Mouse (Mus musculus): ENCODE results near the gene 4933402N03Rik. TPM values are rescaled to one million over a fixed set of nuclear protein-coding genes. Genes with fewer than 3 reads are reported as not detected.

Gene 4933402N03Rik
- polyA plus RNA-seq, 1 experiment from 2014 or later = not detected

- 80% methylated on average over 2 of the region's 2 CpGs for WGBS
- H3K27ac ChIP-seq = no peak overlapping the region
- no peak for ATAC-seq (ENCODE audit: insufficient number of reproducible peaks, insufficient read depth, low FRiP score, low TSS enrichment)
- no peaks in the 10 kb centered on the region for H3K36me3 ChIP-seq
- H3K27me3 ChIP-seq = no peaks in the 10 kb centered on the region
- no peaks in the 10 kb centered on the region for H3K4me1 ChIP-seq
- H3K4me2 ChIP-seq (replicated peaks) = no peak overlapping the region
- no peak overlapping the region for H3K9ac ChIP-seq
- H3K9me3 ChIP-seq = no peaks in the 10 kb centered on the region
- H3K4me3 ChIP-seq = no peak overlapping the region
Measured at GRCm38 (mm10) chr7:131122210-131122807, 23.8 kb downstream of the 4933402N03Rik start.

- H3K4me1 ChIP-seq = no peaks in the 10 kb centered on the region
- WGBS = 80% methylated on average over 2 of the region's 2 CpGs
- no peak for ATAC-seq (ENCODE audit: insufficient number of reproducible peaks, insufficient read depth, low FRiP score, low TSS enrichment)
- no peak overlapping the region for H3K4me2 ChIP-seq (replicated peaks)
- no peak overlapping the region for H3K27ac ChIP-seq
- H3K9ac ChIP-seq = no peak overlapping the region
- no peaks in the 10 kb centered on the region for H3K27me3 ChIP-seq
- no peak overlapping the region for H3K4me3 ChIP-seq
- H3K36me3 ChIP-seq = no peaks in the 10 kb centered on the region
- no peaks in the 10 kb centered on the region for H3K9me3 ChIP-seq
Measured at GRCm38 (mm10) chr7:131114434-131114833, 31.7 kb downstream of the 4933402N03Rik start.

GRCm38 (mm10) chr7:131113676-131114075 is 32.4 kb downstream of the 4933402N03Rik start:
- no peaks in the 10 kb centered on the region for H3K36me3 ChIP-seq
- H3K27me3 ChIP-seq = no peaks in the 10 kb centered on the region
- H3K27ac ChIP-seq = no peak overlapping the region
- no peak overlapping the region for H3K9ac ChIP-seq
- no peaks in the 10 kb centered on the region for H3K9me3 ChIP-seq
- H3K4me1 ChIP-seq = no peaks in the 10 kb centered on the region
- H3K4me3 ChIP-seq = no peak overlapping the region
- no peak for ATAC-seq (ENCODE audit: insufficient number of reproducible peaks, insufficient read depth, low FRiP score, low TSS enrichment)
- no peak overlapping the region for H3K4me2 ChIP-seq (replicated peaks)
- 75% methylated on average over 6 of the region's 6 CpGs for WGBS

GRCm38 (mm10) chr7:131112486-131112885 is 33.6 kb downstream of the 4933402N03Rik start:
- H3K36me3 ChIP-seq = no peaks in the 10 kb centered on the region
- 26% methylated on average over 3 of the region's 3 CpGs for WGBS
- no peaks in the 10 kb centered on the region for H3K9me3 ChIP-seq
- H3K27ac ChIP-seq = no peak overlapping the region
- H3K4me2 ChIP-seq (replicated peaks) = no peak overlapping the region
- no peaks in the 10 kb centered on the region for H3K27me3 ChIP-seq
- no peak for ATAC-seq (ENCODE audit: insufficient number of reproducible peaks, insufficient read depth, low FRiP score, low TSS enrichment)
- H3K4me3 ChIP-seq = no peak overlapping the region
- no peaks in the 10 kb centered on the region for H3K4me1 ChIP-seq
- H3K9ac ChIP-seq = no peak overlapping the region

Other genes starting within 250 kb of the 4933402N03Rik start
- gene Htra1, start 210.2 kb downstream of the 4933402N03Rik start, polyA plus RNA-seq (2016; fragmentation: Nextera tagmentation; extraction: Ambion mirVana) = 11.6 and 16.2 TPM in 2 replicates
- not detected in 2 replicates for gene Dmbt1, start 114.3 kb downstream of the 4933402N03Rik start, polyA plus RNA-seq (2016; fragmentation: Nextera tagmentation; extraction: Ambion mirVana)
- gene 5430419D17Rik, start 28.1 kb upstream of the 4933402N03Rik start, polyA plus RNA-seq (2016; fragmentation: Nextera tagmentation; extraction: Ambion mirVana) = not detected in 2 replicates
- not detected in 2 replicates for gene Cuzd1, start 176.0 kb upstream of the 4933402N03Rik start, polyA plus RNA-seq (2016; fragmentation: Nextera tagmentation; extraction: Ambion mirVana)
- gene Fam24b, start 183.2 kb upstream of the 4933402N03Rik start, polyA plus RNA-seq (2016; fragmentation: Nextera tagmentation; extraction: Ambion mirVana) = not detected in 2 replicates
- not detected in 2 replicates for gene Fam24a, start 187.6 kb upstream of the 4933402N03Rik start, polyA plus RNA-seq (2016; fragmentation: Nextera tagmentation; extraction: Ambion mirVana)
- 21.0 and 23.4 TPM in 2 replicates for gene 2310057M21Rik, start 216.4 kb upstream of the 4933402N03Rik start, polyA plus RNA-seq (2016; fragmentation: Nextera tagmentation; extraction: Ambion mirVana)
- 77.0 and 82.0 TPM in 2 replicates for gene Pstk, start 224.8 kb upstream of the 4933402N03Rik start, polyA plus RNA-seq (2016; fragmentation: Nextera tagmentation; extraction: Ambion mirVana)

Measured in embryonic facial prominence, embryonic 12.5 days (tissue).